Mouse (Mus musculus) R1 (cell line): ENCODE measurements at regions not wholly inside any gene's neighbourhood (a gene's known extent, or its start where the extent isn't known, plus 50 kb on each side); places are given as distances from the start of the nearest gene placed in this dataset.
"Not testable (repeated sequence)": the region's sequence is repeated elsewhere in the genome, so short reads cannot be mapped to it uniquely, and the experiment has no call there.

Experiments
- DNase-seq: peaks from one replicate; pipeline ENCODE4 v3.0.0-alpha.2; 2018; ENCODE audit warnings: low read depth, low spot score

GRCm38 (mm10) chrX:50602881-50603280, 174.6 kb upstream of the Olfr1324 start:
- DNase-seq = peak; percentile 85

DNA sequence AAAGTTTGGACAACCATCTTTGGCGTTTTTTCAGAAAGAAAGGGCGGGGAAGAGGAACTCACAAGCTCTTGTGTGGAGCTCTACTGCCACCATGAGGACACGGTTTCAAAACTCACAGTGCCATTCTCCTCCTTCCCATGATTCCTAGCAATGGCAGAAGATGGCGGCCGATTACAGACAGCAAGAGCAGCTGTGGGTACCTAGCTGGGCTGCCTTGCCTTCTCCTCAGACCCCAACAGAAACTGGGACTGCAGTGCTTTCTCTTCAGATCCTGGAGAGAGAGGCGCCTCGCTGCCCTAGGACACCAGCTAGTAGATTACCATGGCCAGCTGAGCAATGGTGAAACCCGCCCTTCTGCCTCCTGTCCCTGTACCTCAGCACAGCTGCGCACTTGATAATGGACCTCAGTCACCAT, 174.2 kb upstream of the Olfr1324 start:
- peak; percentile 51 for DNase-seq

- DNase-seq = peak; percentile 85
Measured at GRCm38 (mm10) chrX:50600262-50600661, 172.0 kb upstream of the Olfr1324 start.

- peak; percentile 79 for DNase-seq
Measured at GRCm38 (mm10) chrX:50599780-50600179, 171.5 kb upstream of the Olfr1324 start.

DNA sequence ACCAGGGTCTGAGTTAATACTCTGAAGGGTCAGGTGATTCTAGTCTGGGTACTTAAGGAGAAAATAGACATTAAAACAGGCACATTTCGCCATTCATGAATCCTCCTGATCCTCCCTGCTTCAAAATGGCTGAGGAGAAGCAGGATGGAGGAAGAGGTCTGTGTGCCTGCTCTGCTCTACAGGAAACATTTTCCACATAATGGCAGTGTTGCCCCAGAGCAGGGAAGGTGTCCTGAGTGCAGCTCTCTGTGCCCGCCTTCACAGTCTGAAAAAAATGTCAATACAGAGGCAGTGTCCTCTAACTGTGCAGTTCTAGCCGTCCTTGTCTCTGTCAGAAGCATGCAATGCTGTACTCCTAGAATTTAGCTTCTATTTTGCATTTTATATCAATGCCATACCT, 169.3 kb upstream of the Olfr1324 start:
- not testable (repeated sequence) for DNase-seq

DNA sequence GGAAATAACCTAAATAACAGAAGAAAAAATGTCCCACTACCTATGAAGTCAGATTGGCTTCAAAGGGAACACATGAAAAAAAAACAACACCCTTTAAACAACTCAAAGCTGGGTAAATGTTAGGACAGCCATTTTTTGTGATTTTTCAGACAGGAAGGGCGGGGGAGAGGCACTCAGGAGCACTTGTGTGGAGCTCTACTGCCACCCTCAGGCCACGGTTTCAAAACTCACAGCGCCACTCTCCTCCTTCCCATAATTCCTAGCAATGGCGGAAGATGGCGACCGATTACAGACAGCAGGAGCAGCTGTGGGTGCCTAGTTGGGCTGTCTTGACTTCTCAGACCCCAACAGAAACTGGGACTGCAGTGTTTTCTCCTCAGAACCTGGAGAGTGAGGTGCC, 168.8 kb upstream of the Olfr1324 start:
- DNase-seq = peak; percentile 80

DNA sequence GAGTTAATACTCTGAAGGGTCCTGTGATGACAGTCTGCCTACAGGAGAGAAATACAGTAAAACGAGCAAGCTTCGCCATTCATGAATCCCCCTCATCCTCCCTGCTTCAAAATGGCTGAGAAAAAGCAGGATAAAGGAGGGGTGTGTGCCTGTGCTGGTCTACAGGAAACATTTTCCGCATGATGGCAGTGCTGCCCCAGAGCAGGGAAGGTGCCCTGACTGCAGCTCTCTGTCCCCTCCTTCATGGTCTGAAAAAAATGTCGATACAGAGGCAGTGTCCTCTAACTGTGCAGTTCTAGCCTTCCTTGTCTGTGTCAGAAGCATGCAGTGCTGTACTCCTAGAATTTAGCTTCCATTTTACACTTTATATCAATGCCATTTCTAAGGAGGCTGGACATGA, 166.7 kb upstream of the Olfr1324 start:
- not testable (repeated sequence) for DNase-seq

- peak; percentile 73 for DNase-seq
Measured at GRCm38 (mm10) chrX:50591477-50591876, 163.2 kb upstream of the Olfr1324 start.

DNA sequence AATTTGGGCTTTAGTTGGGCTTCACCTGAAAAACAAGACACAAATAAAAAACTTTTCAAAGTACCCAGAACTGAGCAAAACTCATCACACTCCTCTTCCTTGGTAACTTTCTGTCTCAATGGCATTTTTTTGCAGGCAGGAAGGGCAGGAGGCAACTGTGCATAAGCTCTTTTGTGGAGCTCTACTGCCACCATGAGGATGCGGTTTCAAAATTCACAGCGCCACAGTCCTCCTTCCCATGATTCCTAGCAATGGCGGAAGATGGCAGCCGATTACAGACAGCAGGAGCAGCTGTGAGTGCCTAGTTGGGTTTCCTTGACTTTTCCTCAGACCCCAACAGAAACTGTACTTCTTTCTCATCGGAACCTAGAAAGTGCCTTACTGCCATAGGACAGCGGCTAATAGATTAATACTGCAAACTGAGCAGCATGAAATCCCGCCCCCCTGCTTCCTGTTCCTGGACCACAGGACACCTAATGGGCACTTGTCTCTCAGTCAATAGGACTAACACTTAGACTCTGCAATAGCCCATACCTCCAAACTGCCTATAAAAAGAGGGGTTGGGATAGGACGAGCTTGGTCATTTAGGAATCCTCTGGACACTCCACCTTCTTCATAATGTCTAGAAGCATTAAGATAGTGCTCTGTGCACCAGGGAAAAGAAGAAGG, 162.5 kb upstream of the Olfr1324 start:
- DNase-seq = peak; percentile 79

DNA sequence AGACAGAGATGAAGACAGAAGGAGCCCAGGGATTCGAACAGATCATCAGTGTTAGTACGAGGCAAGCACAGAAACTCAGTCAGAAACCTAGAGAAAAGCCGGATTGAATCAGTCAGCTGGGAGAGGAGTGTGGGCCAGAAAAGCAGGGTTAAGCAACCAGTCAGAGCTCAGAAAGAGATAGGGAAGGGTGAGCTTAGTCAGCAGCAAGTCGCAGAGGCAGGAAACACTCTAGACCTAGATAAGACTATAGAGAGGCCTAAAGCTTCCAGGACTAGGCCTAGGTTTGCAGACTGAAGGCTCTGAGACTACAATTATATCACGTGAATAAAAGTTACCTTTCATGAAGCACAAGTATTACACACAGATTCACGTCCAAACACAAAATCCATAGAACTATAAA, 160.6 kb upstream of the Olfr1324 start:
- DNase-seq = no peak

DNA sequence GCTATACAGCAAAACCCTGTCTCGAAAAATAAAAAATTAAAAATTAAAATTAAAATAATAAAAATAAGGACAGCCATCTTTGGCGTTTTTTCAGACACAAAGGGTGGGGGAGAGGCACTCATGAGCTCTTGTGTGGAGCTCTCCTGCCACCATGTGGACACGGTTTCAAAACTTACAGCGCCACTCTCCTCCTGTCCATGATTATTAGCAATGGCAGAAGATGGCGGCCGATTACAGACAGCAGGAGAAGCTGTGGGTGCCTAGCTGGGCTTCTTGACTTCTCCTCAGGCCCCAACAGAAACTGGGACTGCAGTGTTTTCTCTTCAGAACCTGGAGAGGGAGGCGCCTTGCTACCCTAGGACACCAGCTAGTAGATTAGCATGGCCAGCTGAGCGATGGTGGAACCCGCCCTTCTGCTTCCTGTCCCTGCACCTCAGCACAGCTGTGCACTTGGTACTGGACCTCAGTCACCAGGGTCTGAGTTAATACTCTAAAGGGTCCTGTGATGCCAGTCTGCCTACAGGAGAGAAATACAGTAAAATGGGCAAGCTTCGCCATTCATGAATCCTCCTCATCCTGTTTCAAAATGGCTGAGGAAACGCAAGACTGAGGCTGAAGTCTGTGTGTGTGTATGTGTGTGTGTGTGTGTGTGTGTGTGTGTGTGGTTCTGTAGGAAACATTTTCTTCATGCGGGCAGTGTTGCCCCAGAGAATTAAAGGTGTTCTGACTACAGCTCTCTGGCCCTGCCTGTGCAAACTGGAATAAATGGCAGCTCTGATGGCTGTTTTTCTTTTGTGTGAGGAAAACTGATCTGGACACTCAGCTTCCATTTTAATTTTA, 155.7 kb upstream of the Olfr1324 start:
- peak; percentile 71 for DNase-seq

DNA sequence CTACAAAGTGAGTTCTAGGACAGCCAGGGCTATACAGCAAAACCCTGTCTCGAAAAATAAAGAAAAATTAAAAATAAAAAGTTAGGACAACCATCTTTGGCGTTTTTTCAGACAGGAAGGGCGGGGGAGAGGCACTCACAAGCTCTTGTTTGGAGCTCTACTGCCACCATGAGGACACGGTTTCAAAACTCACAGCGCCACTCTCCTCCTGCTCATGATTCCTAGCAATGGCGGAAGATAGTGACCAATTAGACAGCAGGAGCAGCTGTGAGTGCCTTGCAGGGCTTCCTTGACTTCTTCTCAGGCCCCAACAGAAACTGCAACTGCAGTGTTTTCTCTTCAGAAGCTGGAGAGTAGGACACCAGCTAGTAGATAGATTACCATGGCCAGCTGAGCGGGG, 151.9 kb upstream of the Olfr1324 start:
- peak; percentile 77 for DNase-seq

- peak; percentile 82 for DNase-seq
Measured at GRCm38 (mm10) chrX:50576824-50577223, 148.5 kb upstream of the Olfr1324 start.

DNA sequence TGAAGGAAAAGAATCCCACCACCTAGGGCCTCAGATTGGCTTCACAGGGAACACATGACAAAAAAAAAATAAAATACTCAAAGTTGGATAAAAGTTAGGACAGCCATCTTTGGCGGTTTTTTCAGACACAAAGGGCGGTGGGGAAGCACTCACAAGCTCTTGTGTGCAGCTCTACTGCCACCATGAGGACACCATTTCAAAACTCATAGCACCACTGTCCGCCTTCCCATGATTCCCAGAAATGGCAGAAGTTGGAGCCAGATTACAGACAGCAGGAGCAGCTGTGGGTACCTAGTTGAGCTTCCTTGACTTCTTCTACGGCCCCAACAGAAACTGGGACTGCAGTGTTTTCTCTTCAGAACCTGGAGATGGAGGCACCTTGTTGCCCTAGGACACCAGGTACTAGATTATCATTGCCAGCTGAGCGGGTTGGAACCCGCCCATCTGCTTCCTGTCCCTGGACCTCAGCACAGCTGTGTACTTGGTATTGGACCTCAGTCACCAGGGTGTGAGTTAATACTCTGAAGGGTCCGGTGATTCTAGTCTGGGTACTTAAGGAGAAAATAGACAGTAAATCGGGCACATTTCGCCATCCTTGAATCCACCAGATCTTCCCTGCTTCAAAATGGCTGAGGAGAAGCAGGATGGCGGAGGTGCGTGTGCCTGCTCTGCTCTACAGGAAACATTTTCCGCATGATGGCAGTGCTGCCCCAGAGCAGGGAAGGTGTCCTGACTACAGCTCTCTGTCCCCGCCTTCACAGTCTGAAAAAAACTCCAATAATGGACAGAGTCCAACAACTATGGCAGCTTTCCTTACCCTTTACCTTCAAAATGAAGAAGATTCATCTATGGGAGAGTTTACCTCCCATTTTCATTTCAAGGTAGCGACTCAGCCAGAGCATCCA, 144.1 kb upstream of the Olfr1324 start:
- DNase-seq = peak; percentile 85

DNA sequence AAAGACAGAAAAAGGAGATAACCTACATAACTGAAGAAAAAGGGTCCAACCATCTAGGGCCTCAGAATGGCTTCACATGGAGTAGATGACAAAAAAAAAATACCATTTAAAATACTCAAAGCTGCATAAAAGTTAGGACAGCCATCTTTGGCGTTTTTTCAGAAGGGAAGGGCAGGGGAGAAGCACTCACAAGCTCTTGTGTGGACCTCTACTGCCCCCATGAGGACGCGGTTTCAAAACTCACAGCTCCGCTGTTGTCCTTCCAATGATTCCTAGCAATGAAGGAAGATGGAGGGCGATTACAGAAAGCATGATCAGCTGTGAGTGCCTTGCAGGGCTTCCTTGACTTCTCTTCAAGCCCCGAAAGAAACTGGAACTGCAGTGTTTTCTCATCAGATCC, 140.8 kb upstream of the Olfr1324 start:
- DNase-seq = peak; percentile 72

GRCm38 (mm10) chrX:50566345-50566744, 138.0 kb upstream of the Olfr1324 start:
- DNase-seq = peak; percentile 81

DNA sequence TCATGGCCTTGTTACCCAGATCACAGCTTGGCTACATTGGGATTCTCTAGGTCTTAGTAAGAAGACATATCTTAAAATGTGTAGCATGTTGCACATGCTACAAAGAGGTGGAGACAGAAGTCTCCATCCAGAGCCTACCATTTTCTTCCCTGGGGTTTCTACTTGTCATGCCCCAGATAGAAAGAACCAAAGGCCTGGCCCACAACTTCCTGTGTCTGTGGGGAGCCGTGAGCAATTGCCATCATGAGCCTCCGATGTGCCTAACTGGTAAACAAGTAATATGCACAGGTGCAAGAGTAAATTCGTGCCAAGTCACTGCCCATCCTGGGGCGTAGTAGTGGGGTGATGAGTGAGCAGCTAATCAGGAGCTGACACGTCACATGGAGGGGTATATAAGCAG, 136.7 kb upstream of the Olfr1324 start:
- not testable (repeated sequence) for DNase-seq

DNA sequence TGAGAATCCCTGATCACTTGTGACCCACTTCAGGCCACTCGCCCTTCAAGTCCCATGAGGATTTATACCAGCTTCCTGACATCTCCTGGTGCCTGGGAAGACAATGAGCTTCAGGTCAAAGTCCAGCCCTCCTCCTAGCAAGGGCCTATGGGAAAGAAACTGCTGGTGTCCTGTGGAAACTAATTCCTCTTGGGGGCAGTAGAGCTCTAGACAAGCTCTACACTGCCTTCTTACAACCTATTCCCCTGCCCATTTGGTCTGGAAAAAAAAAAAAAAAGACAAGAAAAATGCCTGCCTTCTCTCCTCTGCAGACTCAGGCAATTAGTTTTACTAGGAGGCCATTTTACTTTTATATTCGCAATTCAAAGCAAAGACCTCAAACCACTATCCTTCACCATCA, 132.6 kb upstream of the Olfr1324 start:
- DNase-seq = peak; percentile 84

- peak; percentile 81 for DNase-seq
Measured at GRCm38 (mm10) chrX:50550297-50550696, 122.0 kb upstream of the Olfr1324 start.

- DNase-seq = peak; percentile 69
Measured at GRCm38 (mm10) chrX:50549713-50550112, 121.4 kb upstream of the Olfr1324 start.

DNA sequence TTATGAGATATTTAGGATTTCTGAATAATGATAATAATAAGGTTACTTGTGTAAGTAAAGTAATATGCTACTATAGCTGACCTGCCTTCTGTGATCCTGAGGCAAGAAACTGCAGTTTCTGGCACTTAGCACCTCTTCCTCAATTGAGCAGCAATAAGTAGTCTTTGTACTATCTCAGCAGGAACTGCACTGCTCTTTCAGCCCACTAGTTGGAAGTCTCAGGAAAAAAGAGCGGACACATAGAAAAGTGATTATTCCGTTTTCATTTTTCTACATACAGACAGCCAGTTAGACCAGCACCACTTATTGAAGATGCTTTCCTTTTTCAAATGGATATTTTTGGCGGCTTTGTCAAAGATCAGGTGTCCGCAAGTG, 109.5 kb upstream of the Olfr1324 start:
- DNase-seq = not testable (repeated sequence)
